ENCODE assay signal across 8 mouse cellular contexts in genomic region chr3:87982836-87983601, GRCm38 (mm10). TPM values are rescaled to one million over a fixed set of nuclear protein-coding genes. Genes with fewer than 3 reads are reported as not detected.
A peak's percentile ranks its signal among the peaks of the same experiment; 100 is the strongest.
DNase-seq lines count a peak whose midpoint lies in the region; ATAC-seq and TF ChIP-seq lines count a peak whose summit lies in the region.

No protein-coding gene starts in this region.

- no peak for ATAC-seq in forebrain, embryonic 16.5 days
- no peak for ATAC-seq in hindbrain, embryonic 14.5 days (ENCODE audit: low FRiP score)
- ATAC-seq in liver, embryonic 11.5 days (replicated peaks; ENCODE audit: low FRiP score) = 0 out of 2 replicates have a peak, but pooled peaks have one; percentile 5
- ATAC-seq in neural tube, embryonic 12.5 days (ENCODE audit: low FRiP score, low read depth) = 0 out of 2 replicates have a peak, but pooled peaks have one; percentile 7

- DNase-seq in left cerebral cortex, adult 2 months (ENCODE audit: extremely low spot score in 1 of 2, low spot score in 2 of 2) = no peak
- no peak for DNase-seq in left cerebral cortex, postnatal 4 days
- DNase-seq in hindbrain, embryonic 14.5 days (ENCODE audit: low spot score) = no peak
- DNase-seq in liver, embryonic 11.5 days (ENCODE audit: low spot score) = peak; percentile 53
- no peak for DNase-seq in spleen, postnatal 14 days (ENCODE audit: low spot score in 2 of 2)
- no peak for DNase-seq in ovary, postnatal 10 days (ENCODE audit: low spot score)

- H3K36me3 ChIP-seq in forebrain, embryonic 16.5 days (ENCODE audit: control insufficient read depth, insufficient read depth) = no peaks in the 10 kb centered on the region
- H3K36me3 ChIP-seq in hindbrain, embryonic 14.5 days (replicated peaks; ENCODE audit: control insufficient read depth, insufficient read depth) = no peaks in the 10 kb centered on the region
- H3K36me3 ChIP-seq in liver, embryonic 11.5 days (ENCODE audit: control insufficient read depth, insufficient read depth, low read length) = no peaks in the 10 kb centered on the region
- H3K36me3 ChIP-seq in neural tube, embryonic 12.5 days = peaks cover 15% of the 10 kb centered on the region; the same call in 1 of the 2 replicates

- H3K9ac ChIP-seq in forebrain, embryonic 16.5 days (replicated peaks; ENCODE audit: low read depth, low read length) = no peak overlapping the region; the same call in none of the 2 replicates
- H3K9ac ChIP-seq in hindbrain, embryonic 14.5 days = peak overlapping the region; percentile 26; the same call in 1 of the 2 replicates
- H3K9ac ChIP-seq in liver, embryonic 11.5 days (ENCODE audit: low read depth, low read length) = peak overlapping the region; percentile 15; the same call in 1 of the 2 replicates
- H3K9ac ChIP-seq in neural tube, embryonic 12.5 days = peak overlapping the region; percentile 45

- no peak overlapping the region for H3K4me3 ChIP-seq in left cerebral cortex, adult 2 months
- H3K4me3 ChIP-seq in forebrain, embryonic 16.5 days (replicated peaks; ENCODE audit: low read length) = no peak overlapping the region
- H3K4me3 ChIP-seq in hindbrain, embryonic 14.5 days (replicated peaks; ENCODE audit: low read length) = no peak overlapping the region
- H3K4me3 ChIP-seq in liver, embryonic 11.5 days (ENCODE audit: low read depth, low read length) = no peak overlapping the region
- H3K4me3 ChIP-seq in neural tube, embryonic 12.5 days = no peak overlapping the region

- intact Hi-C loops in left cerebral cortex, adult 2 months (cut with DNase I) = no loop called here
- intact Hi-C loops in left cerebral cortex, postnatal 4 days (cut with DNase I) = no loop called here

- no peaks in the 10 kb centered on the region for H3K9me3 ChIP-seq in forebrain, embryonic 16.5 days (ENCODE audit: control insufficient read depth, low read length)
- no peaks in the 10 kb centered on the region for H3K9me3 ChIP-seq in hindbrain, embryonic 14.5 days (ENCODE audit: control insufficient read depth, low read length)
- no peaks in the 10 kb centered on the region for H3K9me3 ChIP-seq in liver, embryonic 11.5 days (ENCODE audit: control insufficient read depth, low read length)
- no peaks in the 10 kb centered on the region for H3K9me3 ChIP-seq in neural tube, embryonic 12.5 days

- H3K4me2 ChIP-seq in forebrain, embryonic 16.5 days (ENCODE audit: low read length) = peak overlapping the region; percentile 14; the same call in 1 of the 2 replicates
- H3K4me2 ChIP-seq in hindbrain, embryonic 14.5 days (replicated peaks) = peak overlapping the region; percentile 24
- peak overlapping the region; percentile 48 for H3K4me2 ChIP-seq in liver, embryonic 11.5 days
- H3K4me2 ChIP-seq in neural tube, embryonic 12.5 days (replicated peaks) = peak overlapping the region; percentile 52

- WGBS in forebrain, embryonic 16.5 days = 4% methylated on average over 13 of the region's 13 CpGs
- 5% methylated on average over 13 of the region's 13 CpGs for WGBS in hindbrain, embryonic 14.5 days
- 13% methylated on average over 13 of the region's 13 CpGs for WGBS in liver, embryonic 11.5 days
- WGBS in neural tube, embryonic 12.5 days = 4% methylated on average over 13 of the region's 13 CpGs

- no peak for TF ChIP-seq CTCF in left cerebral cortex, adult 2 months (IDR thresholded peaks at IDR 0.05)

- H3K4me1 ChIP-seq in forebrain, embryonic 16.5 days (replicated peaks; ENCODE audit: control insufficient read depth, insufficient read depth, low read length) = peaks cover 58% of the 10 kb centered on the region
- H3K4me1 ChIP-seq in hindbrain, embryonic 14.5 days (replicated peaks; ENCODE audit: control insufficient read depth, insufficient read depth, low read length) = peaks cover 34% of the 10 kb centered on the region
- peaks cover 35% of the 10 kb centered on the region for H3K4me1 ChIP-seq in liver, embryonic 11.5 days (replicated peaks; ENCODE audit: control insufficient read depth, insufficient read depth, low read length)
- H3K4me1 ChIP-seq in neural tube, embryonic 12.5 days = peaks cover 70% of the 10 kb centered on the region

- peak overlapping the region; percentile 75; the same call in 1 of the 2 replicates for H3K27ac ChIP-seq in left cerebral cortex, adult 2 months
- H3K27ac ChIP-seq in forebrain, embryonic 16.5 days (ENCODE audit: low read length) = peak overlapping the region; percentile 57
- peak overlapping the region; percentile 28; the same call in 1 of the 2 replicates for H3K27ac ChIP-seq in hindbrain, embryonic 14.5 days
- H3K27ac ChIP-seq in liver, embryonic 11.5 days (ENCODE audit: low read depth, low read length) = peak overlapping the region; percentile 54; the same call in 1 of the 2 replicates
- H3K27ac ChIP-seq in neural tube, embryonic 12.5 days = peak overlapping the region; percentile 53

- H3K27me3 ChIP-seq in forebrain, embryonic 16.5 days (replicated peaks; ENCODE audit: control insufficient read depth, insufficient read depth, low read length) = no peaks in the 10 kb centered on the region
- no peaks in the 10 kb centered on the region for H3K27me3 ChIP-seq in hindbrain, embryonic 14.5 days (ENCODE audit: control insufficient read depth, insufficient read depth, low read length)
- peaks cover 4% of the 10 kb centered on the region; the same call in 1 of the 2 replicates for H3K27me3 ChIP-seq in liver, embryonic 11.5 days (replicated peaks; ENCODE audit: control insufficient read depth, insufficient read depth, low read length)
- no peaks in the 10 kb centered on the region for H3K27me3 ChIP-seq in neural tube, embryonic 12.5 days (replicated peaks)

RNA-seq across cellular contexts. Expression of gene Nes, which starts 12.1 kb away (rescaled TPM):
- 1 to 10 TPM; 5.7 to 6.2 TPM for total RNA-seq in left cerebral cortex, adult 2 months (2021)
- 10 to 100 TPM; 25.8 to 25.9 TPM for total RNA-seq in left cerebral cortex, postnatal 4 days (2021)
- polyA plus RNA-seq in forebrain, embryonic 16.5 days (2015; fragmentation: Nextera tagmentation; extraction: Ambion mirVana) = 35.7 and 41.6 TPM in 2 replicates
- 20.5 and 20.7 TPM in 2 replicates for polyA plus RNA-seq in hindbrain, embryonic 14.5 days (2014; fragmentation: Nextera tagmentation; extraction: Ambion mirVana)
- 4.9 and 5.8 TPM in 2 replicates for polyA plus RNA-seq in liver, embryonic 11.5 days (2014; fragmentation: Nextera tagmentation; extraction: Ambion mirVana)
- 140 and 169 TPM in 2 replicates for polyA plus RNA-seq in neural tube, embryonic 12.5 days (2016; fragmentation: Nextera tagmentation; extraction: Ambion mirVana)

RNA-seq across cellular contexts. Expression of gene Bcan, which starts 17.0 kb away (rescaled TPM):
- total RNA-seq in left cerebral cortex, adult 2 months (2021) = 100 to 1,000 TPM; 241 to 256 TPM
- 100 to 1,000 TPM; 183 to 192 TPM for total RNA-seq in left cerebral cortex, postnatal 4 days (2021)
- polyA plus RNA-seq in forebrain, embryonic 16.5 days (2015; fragmentation: Nextera tagmentation; extraction: Ambion mirVana) = 34.8 and 43.6 TPM in 2 replicates
- 89.1 and 99.3 TPM in 2 replicates for polyA plus RNA-seq in hindbrain, embryonic 14.5 days (2014; fragmentation: Nextera tagmentation; extraction: Ambion mirVana)
- 0.08 TPM in 1 of 2 replicates, not detected in the other for polyA plus RNA-seq in liver, embryonic 11.5 days (2014; fragmentation: Nextera tagmentation; extraction: Ambion mirVana)
- 2.4 and 4.1 TPM in 2 replicates for polyA plus RNA-seq in neural tube, embryonic 12.5 days (2016; fragmentation: Nextera tagmentation; extraction: Ambion mirVana)

RNA-seq across cellular contexts. Expression of gene Crabp2, which starts 34.6 kb away (rescaled TPM):
- total RNA-seq in left cerebral cortex, adult 2 months (2021) = 1 to 10 TPM; 4.5 to 8.2 TPM
- 1 to 10 TPM; 6.9 to 8.2 TPM for total RNA-seq in left cerebral cortex, postnatal 4 days (2021)
- 18.9 and 19.4 TPM in 2 replicates for polyA plus RNA-seq in forebrain, embryonic 16.5 days (2015; fragmentation: Nextera tagmentation; extraction: Ambion mirVana)
- 48.7 and 56.4 TPM in 2 replicates for polyA plus RNA-seq in hindbrain, embryonic 14.5 days (2014; fragmentation: Nextera tagmentation; extraction: Ambion mirVana)
- 24.9 and 29.9 TPM in 2 replicates for polyA plus RNA-seq in liver, embryonic 11.5 days (2014; fragmentation: Nextera tagmentation; extraction: Ambion mirVana)
- polyA plus RNA-seq in neural tube, embryonic 12.5 days (2016; fragmentation: Nextera tagmentation; extraction: Ambion mirVana) = 372 and 405 TPM in 2 replicates

RNA-seq across cellular contexts. Expression of gene Hapln2, which starts 44.4 kb away (rescaled TPM):
- 10 to 100 TPM; 11.3 to 13.5 TPM for total RNA-seq in left cerebral cortex, adult 2 months (2021)
- total RNA-seq in left cerebral cortex, postnatal 4 days (2021) = under 1 TPM; 0.40 to 0.46 TPM
- 0.25 and 0.35 TPM in 2 replicates for polyA plus RNA-seq in forebrain, embryonic 16.5 days (2015; fragmentation: Nextera tagmentation; extraction: Ambion mirVana)
- 0.41 and 0.67 TPM in 2 replicates for polyA plus RNA-seq in hindbrain, embryonic 14.5 days (2014; fragmentation: Nextera tagmentation; extraction: Ambion mirVana)
- polyA plus RNA-seq in liver, embryonic 11.5 days (2014; fragmentation: Nextera tagmentation; extraction: Ambion mirVana) = not detected in 2 replicates
- 0.24 and 0.60 TPM in 2 replicates for polyA plus RNA-seq in neural tube, embryonic 12.5 days (2016; fragmentation: Nextera tagmentation; extraction: Ambion mirVana)

RNA-seq across cellular contexts. Expression of gene Rrnad1, which starts 52.5 kb away (rescaled TPM):
- 10 to 100 TPM; 22.9 to 24.7 TPM for total RNA-seq in left cerebral cortex, adult 2 months (2021)
- total RNA-seq in left cerebral cortex, postnatal 4 days (2021) = 10 to 100 TPM; 17.1 to 17.8 TPM
- polyA plus RNA-seq in forebrain, embryonic 16.5 days (2015; fragmentation: Nextera tagmentation; extraction: Ambion mirVana) = 18.4 and 23.5 TPM in 2 replicates
- 15.8 and 18.1 TPM in 2 replicates for polyA plus RNA-seq in hindbrain, embryonic 14.5 days (2014; fragmentation: Nextera tagmentation; extraction: Ambion mirVana)
- polyA plus RNA-seq in liver, embryonic 11.5 days (2014; fragmentation: Nextera tagmentation; extraction: Ambion mirVana) = 17.5 and 18.8 TPM in 2 replicates
- polyA plus RNA-seq in neural tube, embryonic 12.5 days (2016; fragmentation: Nextera tagmentation; extraction: Ambion mirVana) = 22.2 TPM in 2 replicates

Comparison
In these comparisons a context has a peak if more than half of its experiments do, and no peak if none do; other contexts are left out.
1. ATAC-seq: peak in liver, embryonic 11.5 days (single experiment) and neural tube, embryonic 12.5 days (single experiment); none in forebrain, embryonic 16.5 days (single experiment) and hindbrain, embryonic 14.5 days (single experiment).
2. Peak in every context shown above with its lines, with median percentiles within 50 percentile points of each other: H3K27ac ChIP-seq and H3K4me2 ChIP-seq.